Mouse (Mus musculus) intestine, embryonic 14.5 days (tissue): ENCODE results near the gene Dock8. TPM values are rescaled to one million over a fixed set of nuclear protein-coding genes. Genes with fewer than 3 reads are reported as not detected.

Source experiments
- polyA plus RNA-seq: library from polyadenylated mRNA; unstranded; fragments of >200 nt; fragmentation: Nextera tagmentation; extraction: Ambion mirVana; gene quantifications from 2 replicates; pipeline ENCODE4 v1.2.1, GENCODE M21; 2014

Gene Dock8
- polyA plus RNA-seq, 1 experiment from 2014 or later = 4.5 TPM

Other genes starting within 250 kb of the Dock8 start
- 8.8 and 10.0 TPM in 2 replicates for gene Pgm5, start 137.7 kb upstream of the Dock8 start, polyA plus RNA-seq
- 280 and 300 TPM in 2 replicates for gene Gm10053, start 123.8 kb upstream of the Dock8 start, polyA plus RNA-seq
- gene Foxd4, start 98.3 kb upstream of the Dock8 start, polyA plus RNA-seq = not detected in 2 replicates
- 15.4 and 18.8 TPM in 2 replicates for gene Cbwd1, start 37.9 kb upstream of the Dock8 start, polyA plus RNA-seq
- gene Kank1, start 237.4 kb downstream of the Dock8 start, polyA plus RNA-seq = 16.4 and 17.7 TPM in 2 replicates